Mouse (Mus musculus) limb, embryonic 11.5 days (tissue): ENCODE measurements around the gene Hoxd8. TPM values are rescaled to one million over a fixed set of nuclear protein-coding genes. Genes with fewer than 3 reads are reported as not detected.

Source experiments
- ATAC-seq: fragments of 200-750 bp; cut with Nextera tagmentation; 2 replicates; pipeline ENCODE4 v1.8.0; 2017; ENCODE audit warnings: low read depth; ENCODE audit not compliant: insufficient number of reproducible peaks, low FRiP score, low TSS enrichment
- DNase-seq: peaks from one replicate; pipeline ENCODE4 v3.0.0-alpha.2; 2015; ENCODE audit warnings: low spot score
- H3K27ac ChIP-seq: fragments of 300-500 bp; sonication (generic); replicated peaks from 2 replicates; pipeline ENCODE4 v1.5.1; 2014; ENCODE audit warnings: low read depth, mild to moderate bottlenecking, low read length
- H3K27me3 ChIP-seq: fragments of 300-500 bp; sonication (generic); 2 replicates; pipeline ENCODE4 v1.6.1; 2014; ENCODE audit warnings: mild to moderate bottlenecking, low read length, mixed read lengths; ENCODE audit not compliant: control insufficient read depth, insufficient read depth
- H3K36me3 ChIP-seq: fragments of 300-500 bp; sonication (generic); 2 replicates; pipeline ENCODE4 v1.6.1; 2014; ENCODE audit warnings: mild to moderate bottlenecking, low read length, moderate library complexity, mixed read lengths; ENCODE audit not compliant: control insufficient read depth, insufficient read depth
- H3K4me1 ChIP-seq: fragments of 300-500 bp; sonication (generic); 2 replicates; pipeline ENCODE4 v1.6.1; 2014; ENCODE audit warnings: low read length, mixed read lengths; ENCODE audit not compliant: control insufficient read depth, insufficient read depth
- H3K4me2 ChIP-seq: fragments of 300-500 bp; sonication (generic); 2 replicates; pipeline ENCODE4 v1.6.1; 2014; ENCODE audit warnings: low read depth, mild to moderate bottlenecking, moderate library complexity; ENCODE audit not compliant: severe bottlenecking
- H3K4me3 ChIP-seq: fragments of 300-500 bp; sonication (generic); 2 replicates; pipeline ENCODE4 v1.5.1; 2014; ENCODE audit warnings: low read depth, low read length
- H3K9ac ChIP-seq: fragments of 300-500 bp; sonication (generic); 2 replicates; pipeline ENCODE4 v1.6.1; 2014; ENCODE audit warnings: mild to moderate bottlenecking, low read length
- H3K9me3 ChIP-seq: fragments of 300-500 bp; sonication (generic); 2 replicates; pipeline ENCODE4 v1.6.1; 2016; ENCODE audit warnings: low read length; ENCODE audit not compliant: control insufficient read depth
- WGBS: fragments of 180-500 bp; shearing (Covaris S2); extraction: QIAGEN DNeasy Blood & Tissue Kit; methylation state at CpG from one replicate; pipeline ENCODE4 v1.1.7; 2014; 5-methylcytosine and 5-hydroxymethylcytosine counted together
- polyA plus RNA-seq: library from polyadenylated mRNA; unstranded; fragments of >200 nt; fragmentation: Nextera tagmentation; extraction: Ambion mirVana; gene quantifications from 2 replicates; pipeline ENCODE4 v1.2.1, GENCODE M21; 2014

Gene Hoxd8
- polyA plus RNA-seq, 1 experiment from 2014 or later, result 13.1 TPM

DNA sequence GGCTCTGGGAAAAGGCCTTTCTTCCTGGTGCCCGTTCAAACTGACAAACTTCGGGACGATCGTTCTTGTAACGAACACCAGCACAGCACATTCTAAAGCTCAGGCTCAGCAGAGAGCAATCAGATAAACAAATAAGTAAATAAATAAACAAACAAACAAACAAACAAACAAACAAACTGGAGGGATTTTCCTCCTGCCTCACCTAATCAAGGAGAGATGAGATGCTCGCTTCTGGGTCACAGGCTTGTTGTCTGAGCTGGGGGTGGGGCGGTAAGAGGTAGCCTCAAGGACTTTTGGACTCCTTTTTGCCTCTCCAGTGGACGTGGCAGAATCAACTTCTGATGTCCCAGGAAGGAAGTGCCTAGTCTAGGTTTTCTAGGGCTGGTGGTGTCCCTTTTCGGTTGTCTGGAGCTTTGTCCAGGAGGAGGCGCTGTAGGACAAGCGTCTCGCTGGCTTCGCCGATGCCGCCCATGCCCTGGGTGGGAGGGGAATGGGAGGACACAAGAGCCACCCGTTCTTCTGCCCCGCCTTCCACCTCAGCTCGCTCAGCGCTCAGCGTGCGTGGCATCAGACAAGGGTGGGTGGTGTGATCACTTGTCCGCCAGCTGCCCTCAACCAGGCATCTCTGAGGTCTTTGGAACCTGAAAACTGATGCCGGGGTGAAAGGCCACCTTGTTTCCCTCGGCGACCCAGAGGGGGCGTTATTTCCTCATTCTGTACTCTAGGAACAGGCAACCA is 11.3 kb downstream of the Hoxd8 start:
- ATAC-seq (peak; percentile 57; the same call in 1 of the 2 replicates), DNase-seq (peak; percentile 97)
- Histone ChIP-seq H3K4me3 (peak overlapping the region; percentile 22), H3K27ac (no peak overlapping the region), H3K4me2 (peak overlapping the region; percentile 86), H3K4me1 (peaks cover 28% of the 10 kb centered on the region), H3K36me3 (no peaks in the 10 kb centered on the region), H3K9me3 (no peaks in the 10 kb centered on the region), H3K27me3 (peaks cover 6% of the 10 kb centered on the region; the same call in 1 of the 2 replicates), H3K9ac (no peak overlapping the region)
- WGBS, result 2% methylated on average over 26 of the region's 26 CpGs

GRCm38 (mm10) chr2:74720384-74720783 is 16.0 kb downstream of the Hoxd8 start:
- WGBS, result 7% methylated on average over 2 of the region's 2 CpGs
- DNase-seq, result no peak
- Histone ChIP-seq H3K4me2 (no peak overlapping the region), H3K4me3 (no peak overlapping the region), H3K4me1 (peaks cover 51% of the 10 kb centered on the region), H3K27ac (no peak overlapping the region), H3K36me3 (no peaks in the 10 kb centered on the region), H3K27me3 (peaks cover 30% of the 10 kb centered on the region), H3K9me3 (no peaks in the 10 kb centered on the region), H3K9ac (no peak overlapping the region)
- no peak for ATAC-seq

DNA sequence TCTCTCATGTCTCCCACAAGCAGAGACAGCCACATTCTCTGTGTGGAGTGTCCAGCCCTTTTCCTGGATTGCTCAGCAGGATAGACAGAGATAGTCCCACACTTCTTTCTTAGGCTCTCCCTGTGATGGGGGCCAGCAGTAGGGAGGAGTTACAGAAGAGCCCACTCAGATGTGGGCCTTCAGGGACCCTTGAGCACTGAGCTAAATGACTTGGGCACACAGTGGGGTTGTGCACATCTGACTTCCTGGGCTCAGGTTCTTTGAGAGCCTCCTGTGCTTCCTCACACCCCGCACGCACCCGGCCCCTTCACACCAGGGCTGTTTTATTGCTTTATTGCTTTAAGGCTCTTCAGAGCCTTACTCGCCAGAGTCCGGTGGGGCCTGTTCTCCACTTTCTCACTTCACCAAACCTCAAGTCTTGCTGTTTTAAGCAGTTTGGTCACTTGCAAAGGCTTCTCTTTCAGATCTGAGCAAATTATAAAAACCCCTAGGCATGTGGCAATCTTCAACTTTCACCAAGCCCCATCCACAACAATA is 16.6 kb downstream of the Hoxd8 start:
- 9% methylated on average over 5 of the region's 5 CpGs for WGBS
- Histone ChIP-seq H3K36me3 (no peaks in the 10 kb centered on the region), H3K27me3 (peaks cover 34% of the 10 kb centered on the region), H3K9ac (no peak overlapping the region), H3K27ac (no peak overlapping the region), H3K9me3 (no peaks in the 10 kb centered on the region), H3K4me1 (peaks cover 45% of the 10 kb centered on the region), H3K4me3 (no peak overlapping the region), H3K4me2 (no peak overlapping the region)
- ATAC-seq (no peak), DNase-seq (peak; percentile 36)

DNA sequence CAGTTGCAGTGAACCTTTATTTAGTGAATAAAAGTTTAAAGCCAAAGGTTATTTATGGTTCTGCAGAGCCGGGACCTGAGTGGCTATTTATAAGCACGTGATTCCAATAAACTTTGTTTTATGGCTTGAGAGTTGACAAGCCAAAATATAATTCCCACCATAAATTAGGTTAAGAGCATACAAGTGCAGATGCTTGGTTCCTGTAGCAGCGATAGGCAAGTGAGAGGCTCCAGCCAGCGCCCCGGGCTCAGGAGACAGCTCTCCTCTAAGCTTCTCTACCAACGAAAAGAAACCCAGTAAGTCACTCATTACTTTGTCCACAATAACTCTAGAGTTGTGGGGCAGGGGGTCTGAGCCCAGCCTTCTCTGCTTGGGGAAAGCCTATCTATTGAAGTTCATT is 17.5 kb downstream of the Hoxd8 start:
- ATAC-seq (no peak), DNase-seq (peak; percentile 57)
- H3K36me3 ChIP-seq, result no peaks in the 10 kb centered on the region
- H3K27me3 ChIP-seq, result peaks cover 42% of the 10 kb centered on the region
- no peak overlapping the region for H3K9ac ChIP-seq
- H3K4me3 ChIP-seq, result no peak overlapping the region
- peaks cover 49% of the 10 kb centered on the region for H3K4me1 ChIP-seq
- WGBS, result 2% methylated on average over 6 of the region's 6 CpGs
- no peak overlapping the region for H3K27ac ChIP-seq
- no peak overlapping the region for H3K4me2 ChIP-seq
- no peaks in the 10 kb centered on the region for H3K9me3 ChIP-seq

GRCm38 (mm10) chr2:74722949-74723348 is 18.5 kb downstream of the Hoxd8 start:
- ATAC-seq (no peak), DNase-seq (peak; percentile 29)
- Histone ChIP-seq H3K27ac (no peak overlapping the region), H3K9me3 (no peaks in the 10 kb centered on the region), H3K9ac (no peak overlapping the region), H3K27me3 (peaks cover 41% of the 10 kb centered on the region), H3K4me1 (peaks cover 60% of the 10 kb centered on the region), H3K4me2 (no peak overlapping the region), H3K4me3 (no peak overlapping the region), H3K36me3 (no peaks in the 10 kb centered on the region)
- WGBS, result 17% methylated on average over 8 of the region's 8 CpGs

- DNase-seq, result peak; percentile 35
- WGBS, result 35% methylated on average over 7 of the region's 7 CpGs
- no peak overlapping the region for H3K9ac ChIP-seq
- H3K27ac ChIP-seq, result no peak overlapping the region
- peaks cover 40% of the 10 kb centered on the region for H3K27me3 ChIP-seq
- peaks cover 70% of the 10 kb centered on the region for H3K4me1 ChIP-seq
- no peaks in the 10 kb centered on the region for H3K36me3 ChIP-seq
- H3K9me3 ChIP-seq, result no peaks in the 10 kb centered on the region
- no peak overlapping the region for H3K4me3 ChIP-seq
- no peak for ATAC-seq
- no peak overlapping the region for H3K4me2 ChIP-seq
Observed at GRCm38 (mm10) chr2:74724244-74725015, 20.0 kb downstream of the Hoxd8 start.

DNA sequence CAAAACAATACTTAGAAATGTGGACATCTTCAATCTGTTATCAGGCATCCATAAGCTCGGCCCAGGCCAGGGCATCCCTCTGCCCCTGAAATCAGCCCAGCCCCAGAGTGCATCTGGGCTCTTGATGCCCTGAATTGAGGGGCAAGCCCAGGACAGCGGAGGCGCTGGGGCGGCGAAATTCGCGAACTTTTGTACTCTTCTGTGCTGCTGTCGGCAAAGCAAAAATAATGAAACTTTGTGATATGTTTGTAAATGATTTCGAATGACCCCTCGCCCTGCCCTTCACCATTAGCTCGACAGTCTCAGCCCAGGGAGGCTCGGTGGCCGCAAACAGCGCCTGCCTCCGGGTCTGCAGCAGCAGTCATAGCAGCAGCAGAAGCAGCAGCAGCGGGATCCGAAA is 20.8 kb downstream of the Hoxd8 start:
- 19% methylated on average over 17 of the region's 17 CpGs for WGBS
- peaks cover 38% of the 10 kb centered on the region for H3K27me3 ChIP-seq
- ATAC-seq, result no peak
- no peak overlapping the region for H3K4me3 ChIP-seq
- H3K36me3 ChIP-seq, result no peaks in the 10 kb centered on the region
- peaks cover 62% of the 10 kb centered on the region for H3K4me1 ChIP-seq
- no peak overlapping the region for H3K4me2 ChIP-seq
- H3K9me3 ChIP-seq, result no peaks in the 10 kb centered on the region
- no peak overlapping the region for H3K27ac ChIP-seq
- DNase-seq, result peak; percentile 43
- no peak overlapping the region for H3K9ac ChIP-seq

DNA sequence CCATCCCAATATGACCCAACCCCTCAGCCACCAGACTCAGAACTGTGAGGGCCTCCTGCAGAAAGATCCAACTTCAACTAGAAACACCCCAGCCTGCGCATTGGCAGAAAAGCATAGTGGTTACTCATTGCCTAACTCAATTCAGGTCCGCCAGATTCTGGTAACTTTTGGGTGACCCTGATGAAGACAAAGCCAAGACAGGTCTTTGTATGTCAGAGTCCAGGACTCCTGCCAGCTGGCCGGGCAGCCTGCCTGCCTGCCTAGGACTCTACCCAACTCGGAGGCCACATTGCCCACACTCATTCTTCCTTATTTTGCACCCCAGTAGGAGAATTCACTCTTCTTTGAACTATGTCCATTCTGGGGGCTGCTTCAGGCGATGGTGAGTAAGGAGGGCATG is 22.1 kb downstream of the Hoxd8 start, which contains the start of gene Gm28230:
Gene Gm28230 (plus strand): TSS at position 178 of the 400 bp plus-strand sequence.
- ATAC-seq, result no peak
- WGBS, result 28% methylated on average over 5 of the region's 5 CpGs
- H3K27me3 ChIP-seq, result peaks cover 45% of the 10 kb centered on the region
- H3K36me3 ChIP-seq, result no peaks in the 10 kb centered on the region
- no peak within 1 kb of the TSS for H3K27ac ChIP-seq
- peak within 1 kb of the TSS; percentile 39 for H3K4me3 ChIP-seq
- DNase-seq, result no peak
- H3K9me3 ChIP-seq, result no peaks in the 10 kb centered on the region
- H3K4me1 ChIP-seq, result peaks cover 53% of the 10 kb centered on the region
- peak within 1 kb of the TSS; percentile 90 for H3K4me2 ChIP-seq
- peak within 1 kb of the TSS; percentile 47 for H3K9ac ChIP-seq
